Mouse (Mus musculus) bone marrow, adult 2 months (tissue): Measurements from ENCODE around the gene Slc47a1.

ENCODE experiments used
- CTCF ChIP-seq: fragments of 200-500 bp; IDR thresholded peaks from 2 replicates; pipeline ENCODE4 v1.5.1; 2011; ENCODE audit warnings: low read length, control low read depth; ENCODE audit not compliant: control insufficient read depth, insufficient read depth
- POLR2A ChIP-seq: fragments of 200-500 bp; IDR thresholded peaks from 2 replicates; pipeline ENCODE4 v1.6.1; 2011; ENCODE audit warnings: low read depth, mild to moderate bottlenecking, control low read depth, low read length, borderline replicate concordance; ENCODE audit not compliant: control insufficient read depth

GRCm38 (mm10) chr11:61417945-61418551, 39.9 kb upstream of the Slc47a1 start:
- TF ChIP-seq CTCF (peak; percentile 91), POLR2A (no peak)
